Mouse (Mus musculus) CH12.LX (cell line): ENCODE data around the gene Etl4. TPM values are rescaled to one million over a fixed set of nuclear protein-coding genes. Genes with fewer than 3 reads are reported as not detected.

Experiments used
- DNase-seq: peaks from one replicate; pipeline ENCODE4 v3.0.0-alpha.2; 2013; ENCODE audit errors: extremely low read depth
- H3K27ac ChIP-seq: 2 replicates; pipeline ENCODE4 v1.5.1; 2012; ENCODE audit warnings: low read depth, mild to moderate bottlenecking, control low read depth, moderate library complexity; ENCODE audit not compliant: insufficient read depth
- H3K27me3 ChIP-seq: replicated peaks from 2 replicates; pipeline ENCODE3; 2012; ENCODE audit warnings: inconsistent platforms
- H3K36me3 ChIP-seq, 2 experiments: replicated peaks in 1 of 2; 2 replicates each; pipeline versions ENCODE3 to v1.6.1; 2012; ENCODE audit warnings: inconsistent platforms in 1 of 2, low read length in 1 of 2, mild to moderate bottlenecking in 1 of 2, mixed read lengths in 1 of 2, moderate library complexity in 1 of 2; ENCODE audit not compliant: control insufficient read depth in 1 of 2, insufficient read depth in 1 of 2
- H3K4me1 ChIP-seq, 2 experiments: 2 replicates each; pipeline ENCODE4 v1.6.1; 2012; ENCODE audit warnings: inconsistent platforms in 1 of 2, moderate library complexity in 1 of 2; ENCODE audit not compliant: insufficient read depth in 2 of 2, control insufficient read depth in 1 of 2
- H3K4me2 ChIP-seq: 2 replicates; pipeline ENCODE4 v1.6.1; 2012; ENCODE audit warnings: low read depth, mild to moderate bottlenecking, control low read depth; ENCODE audit not compliant: poor library complexity, insufficient read depth, severe bottlenecking
- H3K4me3 ChIP-seq, 3 experiments: fragments of 150-350 bp in 1 of 3; sonication (generic) in 1 of 3; replicated peaks in 1 of 3; 2 replicates each; pipeline versions ENCODE3 to v1.5.1; 2011 to 2012; ENCODE audit warnings: low read depth in 2 of 3, low read length in 2 of 3, mild to moderate bottlenecking in 2 of 3, moderate library complexity in 2 of 3, control low read depth in 1 of 3, improper control_type of control experiment in 1 of 3, inconsistent platforms in 1 of 3, mixed read lengths in 1 of 3; ENCODE audit not compliant: poor library complexity in 1 of 3
- H3K79me2 ChIP-seq: replicated peaks from 2 replicates; pipeline ENCODE4 v1.6.1; 2012; ENCODE audit warnings: mild to moderate bottlenecking, moderate library complexity; ENCODE audit not compliant: control insufficient read depth, poor library complexity, insufficient read depth, severe bottlenecking; ENCODE audit errors: extremely low read depth
- H3K9ac ChIP-seq: 2 replicates; pipeline ENCODE4 v1.6.1; 2012; ENCODE audit warnings: low read depth, mild to moderate bottlenecking, control low read depth, moderate library complexity; ENCODE audit not compliant: insufficient read depth
- H3K9me3 ChIP-seq: replicated peaks from 2 replicates; pipeline ENCODE3; 2012; ENCODE audit warnings: low read length, inconsistent platforms, mixed read lengths
- BHLHE40 ChIP-seq: IDR thresholded peaks from 2 replicates; pipeline ENCODE4 v1.6.1; 2011; ENCODE audit warnings: mild to moderate bottlenecking, low read depth, low read length, improper control_type of control experiment
- CHD1 ChIP-seq: IDR thresholded peaks from 2 replicates; pipeline ENCODE4 v1.6.1; 2012; ENCODE audit warnings: low read depth, low read length, improper control_type of control experiment, inconsistent platforms
- CTCF ChIP-seq, 2 experiments: IDR thresholded peaks in 1 of 2; conservative IDR thresholded peaks in 1 of 2; 2 replicates each; pipeline ENCODE4 v1.5.1; 2011 to 2012; ENCODE audit warnings: low read depth in 2 of 2, low read length in 2 of 2, improper control_type of control experiment in 1 of 2, inconsistent platforms in 1 of 2, mild to moderate bottlenecking in 1 of 2, moderate library complexity in 1 of 2
- E2F4 ChIP-seq: IDR thresholded peaks from 2 replicates; pipeline ENCODE4 v1.6.1; 2011; ENCODE audit warnings: low read depth, low read length, improper control_type of control experiment; ENCODE audit not compliant: insufficient replicate concordance
- ELF1 ChIP-seq: IDR thresholded peaks from 2 replicates; pipeline ENCODE4 v1.6.1; 2014; ENCODE audit warnings: low read depth, mild to moderate bottlenecking, inconsistent platforms, low read length, improper control_type of control experiment
- GABPA ChIP-seq: IDR thresholded peaks from 2 replicates; pipeline ENCODE4 v1.6.1; 2012; ENCODE audit warnings: low read depth, low read length, improper control_type of control experiment, inconsistent platforms; ENCODE audit not compliant: insufficient replicate concordance
- JUN ChIP-seq: IDR thresholded peaks from 2 replicates; pipeline ENCODE4 v1.6.1; 2011; ENCODE audit warnings: low read depth, mild to moderate bottlenecking, low read length, improper control_type of control experiment, moderate library complexity; ENCODE audit not compliant: insufficient read depth
- JUND ChIP-seq: conservative IDR thresholded peaks from 2 replicates; pipeline ENCODE4 v1.6.1; 2011; ENCODE audit warnings: low read depth, low read length, improper control_type of control experiment
- MAFK ChIP-seq: IDR thresholded peaks from 2 replicates; pipeline ENCODE4 v1.6.1; 2011; ENCODE audit warnings: low read length, improper control_type of control experiment; ENCODE audit not compliant: insufficient replicate concordance
- MAX ChIP-seq: IDR thresholded peaks from 2 replicates; pipeline ENCODE4 v1.6.1; 2011; ENCODE audit warnings: low read length, improper control_type of control experiment
- MEF2A ChIP-seq: IDR thresholded peaks from 2 replicates; pipeline ENCODE4 v1.6.1; 2014; ENCODE audit warnings: low read depth, mild to moderate bottlenecking, inconsistent platforms, low read length, improper control_type of control experiment, borderline replicate concordance
- MXI1 ChIP-seq: IDR thresholded peaks from 2 replicates; pipeline ENCODE4 v1.6.1; 2011; ENCODE audit warnings: mild to moderate bottlenecking, low read depth, low read length, improper control_type of control experiment
- NELFE ChIP-seq: IDR thresholded peaks from 2 replicates; pipeline ENCODE4 v1.6.1; 2011; ENCODE audit warnings: low read depth, low read length, improper control_type of control experiment
- NRF1 ChIP-seq: IDR thresholded peaks from 2 replicates; pipeline ENCODE4 v1.6.1; 2014; ENCODE audit warnings: low read depth, mild to moderate bottlenecking, inconsistent platforms, low read length, improper control_type of control experiment, moderate library complexity
- POLR2AphosphoS2 ChIP-seq: IDR thresholded peaks from 2 replicates; pipeline ENCODE4 v1.6.1; 2011; ENCODE audit warnings: low read depth, low read length, improper control_type of control experiment
- RAD21 ChIP-seq: IDR thresholded peaks from 2 replicates; pipeline ENCODE4 v1.6.1; 2011; ENCODE audit warnings: low read depth, mild to moderate bottlenecking, low read length, improper control_type of control experiment, moderate library complexity
- RCOR1 ChIP-seq: conservative IDR thresholded peaks from 2 replicates; pipeline ENCODE4 v1.6.1; 2012; ENCODE audit warnings: low read depth, mild to moderate bottlenecking, inconsistent platforms, low read length, improper control_type of control experiment
- SMC3 ChIP-seq: IDR thresholded peaks from 2 replicates; pipeline ENCODE4 v1.6.1; 2011; ENCODE audit warnings: low read depth, low read length, improper control_type of control experiment
- TCF12 ChIP-seq: IDR thresholded peaks from 2 replicates; pipeline ENCODE4 v1.6.1; 2014; ENCODE audit warnings: low read depth, mild to moderate bottlenecking, inconsistent platforms, low read length, improper control_type of control experiment
- USF1 ChIP-seq: IDR thresholded peaks from 2 replicates; pipeline ENCODE4 v1.6.1; 2014; ENCODE audit warnings: low read depth, mild to moderate bottlenecking, inconsistent platforms, low read length, improper control_type of control experiment
- USF2 ChIP-seq: conservative IDR thresholded peaks from 2 replicates; pipeline ENCODE4 v1.6.1; 2011; ENCODE audit warnings: low read depth, low read length, improper control_type of control experiment
- ZC3H11A ChIP-seq: IDR thresholded peaks from 2 replicates; pipeline ENCODE4 v1.6.1; 2012; ENCODE audit warnings: low read depth, mild to moderate bottlenecking, inconsistent platforms, low read length, improper control_type of control experiment
- ZMIZ1 ChIP-seq: IDR thresholded peaks from 2 replicates; pipeline ENCODE4 v1.6.1; 2012; ENCODE audit warnings: low read depth, mild to moderate bottlenecking, inconsistent platforms, low read length, improper control_type of control experiment
- ZNF384 ChIP-seq: IDR thresholded peaks from 2 replicates; pipeline ENCODE4 v1.6.1; 2012; ENCODE audit warnings: low read depth, low read length, improper control_type of control experiment, inconsistent platforms
- dilution Hi-C: fragments of 300-500 bp; cut with MboI; formaldehyde crosslinking; loops from 2 replicates; pipeline ENCODE4 v1.14.3; 2020; ENCODE audit warnings: low sequenced_read_pairs; ENCODE audit not compliant: extremely low pct_unique_long_range_greater_than_20kb, extremely low pct_ligation_motif_present
- in situ Hi-C: fragments of 300-500 bp; cut with MboI; formaldehyde crosslinking; loops from 3 replicates; pipeline ENCODE4 v1.14.3; 2019; ENCODE audit warnings: low sequenced_read_pairs, low pct_ligation_motif_present, low pct_unique_long_range_greater_than_20kb, mixed read lengths
- polyA plus RNA-seq: library from polyadenylated mRNA; unstranded; fragments of >175 nt; gene quantifications from 2 replicates; pipeline ENCODE4 v1.2.1, GENCODE M21; 2012; ENCODE audit warnings: low read depth; ENCODE audit not compliant: insufficient read length
- total RNA-seq, 2 experiments: library from RNA; depleted of rRNA; stranded (reverse); fragments of 300-350 nt in 1 of 2; fragments of >200 nt in 1 of 2; gene quantifications; 2 replicates each; pipeline ENCODE4 v1.2.3; 2012 to 2014

Etl4 gene
- total and polyA plus RNA-seq, 3 experiments = 7.2 to 18.6 (median 11.7) TPM

- Histone ChIP-seq H3K4me2 (no peak overlapping the region), H3K9me3 (peaks cover 2% of the 10 kb centered on the region), H3K4me1 (no peaks in the 10 kb centered on the region; a peak in 1 of 4 replicates), H3K4me3 (no peak overlapping the region), H3K9ac (no peak overlapping the region)
- in situ Hi-C loops = no loop called here
- TF ChIP-seq NRF1 = no peak
- TF ChIP-seq ZC3H11A = no peak
- TF ChIP-seq ZNF384 = no peak
- no peak for TF ChIP-seq MEF2A
- no peak for TF ChIP-seq MAFK
- no peak for TF ChIP-seq MAX
- TF ChIP-seq CTCF (conservative IDR thresholded peaks at IDR 0.05 in 1 of 2, IDR thresholded peaks at IDR 0.05 in 1 of 2; ENCODE audit: low read depth in 2 of 2, low read length in 2 of 2) = no peak
- no peak for TF ChIP-seq MXI1
- no peak for TF ChIP-seq POLR2AphosphoS2
- TF ChIP-seq ELF1 = no peak
- TF ChIP-seq JUN = no peak
- TF ChIP-seq RCOR1 = no peak
- TF ChIP-seq BHLHE40 = no peak
- TF ChIP-seq, all 38 proteins: peak for 0
- dilution Hi-C loops = no loop called here
- no peak for DNase-seq
- H3K79me2 ChIP-seq = no peaks in the 10 kb centered on the region
- no peaks in the 10 kb centered on the region for H3K36me3 ChIP-seq
- H3K27me3 ChIP-seq = no peaks in the 10 kb centered on the region
- no peak overlapping the region for H3K27ac ChIP-seq
Measured at GRCm38 (mm10) chr2:20248043-20248664, 338.6 kb downstream of the Etl4 start.

DNA sequence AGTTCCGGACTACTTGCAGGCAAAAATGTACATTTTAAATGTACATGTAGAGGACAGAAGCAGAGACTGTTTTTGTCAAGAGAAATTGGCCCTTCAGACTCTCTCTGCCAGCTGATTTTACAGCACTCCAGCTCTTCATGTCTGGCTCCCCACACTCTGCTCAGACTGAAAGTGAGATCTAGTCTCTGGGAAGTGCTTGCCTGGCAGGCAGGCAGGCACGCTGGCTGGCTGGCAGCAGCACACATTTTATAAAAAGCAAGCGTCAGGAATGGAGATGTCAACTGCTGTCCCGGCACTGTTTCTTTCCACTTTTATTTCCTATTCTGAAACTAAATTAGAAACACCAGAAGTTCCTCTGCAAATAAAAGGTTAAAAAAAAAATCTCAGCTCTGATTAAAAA lies 339.8 kb downstream of the Etl4 start:
- no peak overlapping the region for H3K27ac ChIP-seq
- no peak for DNase-seq
- H3K9me3 ChIP-seq = peaks cover 2% of the 10 kb centered on the region
- no peak for TF ChIP-seq BHLHE40
- TF ChIP-seq ZNF384 = no peak
- in situ Hi-C loops = no loop called here
- no peaks in the 10 kb centered on the region for H3K79me2 ChIP-seq
- no peaks in the 10 kb centered on the region for H3K27me3 ChIP-seq
- no peak overlapping the region for H3K4me3 ChIP-seq
- no peaks in the 10 kb centered on the region; a peak in 1 of 4 replicates for H3K4me1 ChIP-seq
- H3K4me2 ChIP-seq = no peak overlapping the region
- dilution Hi-C loops = no loop called here
- no peaks in the 10 kb centered on the region for H3K36me3 ChIP-seq
- H3K9ac ChIP-seq = no peak overlapping the region

DNA sequence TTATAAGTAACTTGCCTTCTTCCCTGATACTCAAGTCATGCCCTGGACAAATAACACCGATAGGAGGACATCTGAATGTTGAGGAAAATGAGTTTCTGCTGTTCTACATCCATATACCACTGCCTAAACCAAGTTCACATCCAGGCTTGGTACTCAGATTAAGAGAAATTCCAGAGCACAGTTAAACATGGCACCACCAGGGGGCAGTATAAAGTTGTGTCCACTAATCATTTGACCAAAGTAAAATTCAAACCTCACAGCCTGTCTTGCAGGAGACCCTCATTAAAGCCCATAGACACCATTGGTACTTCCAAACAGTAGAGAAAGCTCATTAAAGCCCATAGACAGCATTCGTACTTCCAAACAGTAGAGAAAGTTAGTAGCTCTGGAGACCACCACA lies 366.5 kb downstream of the Etl4 start:
- H3K27me3 ChIP-seq = no peaks in the 10 kb centered on the region
- in situ Hi-C loops = loop anchor here (25.0 kb wide), 1 partner anchor 211 kb away; no protein-coding TSS in a partner anchor
- TF ChIP-seq BHLHE40 (no peak), ZMIZ1 (no peak), SMC3 (peak; percentile 93), ZC3H11A (peak; percentile 72), CHD1 (no peak), ELF1 (no peak), TCF12 (no peak), RAD21 (peak; percentile 77), NRF1 (no peak), CTCF (conservative IDR thresholded peaks at IDR 0.05 in 1 of 2, IDR thresholded peaks at IDR 0.05 in 1 of 2; ENCODE audit: low read depth in 2 of 2, low read length in 2 of 2) (peak; percentile 77 to 80), USF2 (no peak), E2F4 (no peak), MAX (no peak), MEF2A (no peak), JUND (no peak), GABPA (no peak), NELFE (no peak), JUN (no peak), USF1 (no peak)

More for the DNA sequence above, 366.5 kb downstream of the Etl4 start:
- no peak overlapping the region for H3K9ac ChIP-seq
- DNase-seq = peak; percentile 59
- H3K9me3 ChIP-seq = no peaks in the 10 kb centered on the region
- no peaks in the 10 kb centered on the region for H3K79me2 ChIP-seq
- peaks cover 0 to 2% of the 10 kb centered on the region in 2 experiments; a peak in 2 of 4 replicates for H3K4me1 ChIP-seq
- no peaks in the 10 kb centered on the region for H3K36me3 ChIP-seq
- dilution Hi-C loops = no loop called here
- no peak overlapping the region for H3K4me2 ChIP-seq
- H3K4me3 ChIP-seq = no peak overlapping the region
- no peak overlapping the region for H3K27ac ChIP-seq
